Mouse (Mus musculus): ENCODE measurements around the gene Ubfd1. TPM values are rescaled to one million over a fixed set of nuclear protein-coding genes. Genes with fewer than 3 reads are reported as not detected.
"Not testable (repeated sequence)": the region's sequence is repeated elsewhere in the genome, so short reads cannot be mapped to it uniquely, and the experiment has no call there.

Ubfd1 gene
- polyA plus RNA-seq, 1 experiment from 2014 or later = 23.7 TPM

DNA sequence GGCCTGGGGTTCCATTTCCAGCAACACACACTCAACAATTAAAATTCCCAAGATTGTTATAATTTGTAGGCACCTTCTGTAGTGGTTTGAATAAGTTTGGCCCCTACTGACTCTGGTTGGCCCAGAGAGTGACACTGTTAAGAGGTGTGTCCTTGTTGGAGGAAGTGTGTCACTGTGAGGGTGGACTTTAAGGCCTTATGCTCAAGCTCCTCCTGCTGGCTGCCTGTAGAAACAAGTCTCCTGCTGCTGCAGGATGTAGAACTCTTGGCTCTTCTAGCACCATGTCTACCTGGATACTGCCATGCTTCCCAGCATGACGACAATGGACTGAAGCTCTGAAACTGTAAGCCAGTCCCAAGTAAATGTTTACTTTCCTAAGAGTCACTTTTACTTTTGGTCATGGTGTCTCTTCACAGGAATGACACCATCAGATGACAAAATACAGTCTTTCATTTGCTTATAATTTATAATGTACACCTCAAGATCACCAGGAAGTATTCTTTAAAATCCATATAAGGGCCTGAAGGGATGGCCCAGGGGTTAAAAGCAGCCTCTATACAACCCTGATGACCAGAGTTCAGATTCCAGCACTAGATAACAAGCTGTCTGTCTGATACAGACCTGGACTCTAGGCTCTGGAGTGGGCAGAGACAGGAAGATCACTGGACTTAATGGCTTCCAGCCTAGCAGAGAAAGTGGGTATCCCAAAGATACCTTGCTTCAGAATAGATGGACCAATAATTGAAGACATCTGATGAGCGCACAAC, 27.8 kb downstream of the Ubfd1 start:
- no peak overlapping the region for H3K4me2 ChIP-seq (replicated peaks; ENCODE audit: low read depth)
- DNase-seq (ENCODE audit: low spot score) (no peak), ATAC-seq (ENCODE audit: low FRiP score, low TSS enrichment) (0 out of 2 replicates have a peak, but pooled peaks have one; percentile 41)
- H3K9ac ChIP-seq (ENCODE audit: low read length) = no peak overlapping the region
- no peak overlapping the region for H3K4me3 ChIP-seq (ENCODE audit: low read depth, low read length)
- H3K4me1 ChIP-seq (replicated peaks; ENCODE audit: control insufficient read depth, insufficient read depth) = no peaks in the 10 kb centered on the region
- WGBS = 88% methylated on average over 2 of the region's 2 CpGs
- H3K27me3 ChIP-seq (ENCODE audit: control insufficient read depth, insufficient read depth, low read length) = no peaks in the 10 kb centered on the region
- H3K9me3 ChIP-seq (ENCODE audit: control insufficient read depth, low read length) = no peaks in the 10 kb centered on the region
- H3K27ac ChIP-seq (replicated peaks) = no peak overlapping the region
- TF ChIP-seq CTCF (IDR thresholded peaks at IDR 0.05; ENCODE audit: low read depth) = peak; percentile 51
- TF ChIP-seq EP300 (optimal IDR thresholded peaks at IDR 0.05) = no peak
- peaks cover 31% of the 10 kb centered on the region for H3K36me3 ChIP-seq (ENCODE audit: control insufficient read depth, insufficient read depth, low read length)

DNA sequence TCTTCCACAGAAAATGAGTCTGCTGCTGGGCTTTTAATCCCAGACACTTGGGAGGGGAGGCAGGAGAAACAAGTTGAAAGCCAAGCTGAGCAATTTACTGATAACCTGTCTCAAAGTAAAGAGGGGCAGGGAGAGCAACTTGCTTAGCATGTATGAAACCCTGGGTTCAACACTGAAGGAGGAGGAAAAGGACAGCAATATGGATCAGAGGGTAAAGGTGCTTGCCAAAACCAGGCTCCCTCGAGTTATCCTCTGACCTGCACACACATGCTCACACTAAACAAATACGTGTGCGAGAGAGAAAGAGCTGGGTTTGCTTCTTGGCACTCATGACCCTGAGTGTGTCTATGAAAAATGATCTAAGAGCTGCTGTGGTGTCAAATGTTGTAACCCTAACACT, 31.0 kb downstream of the Ubfd1 start:
- 76% methylated on average over 3 of the region's 3 CpGs for WGBS
- TF ChIP-seq CTCF (IDR thresholded peaks at IDR 0.05; ENCODE audit: low read depth) = no peak
- TF ChIP-seq EP300 (optimal IDR thresholded peaks at IDR 0.05) = no peak
- H3K36me3 ChIP-seq (ENCODE audit: control insufficient read depth, insufficient read depth, low read length) = peaks cover 9% of the 10 kb centered on the region
- H3K4me3 ChIP-seq (ENCODE audit: low read depth, low read length) = no peak overlapping the region
- H3K27me3 ChIP-seq (ENCODE audit: control insufficient read depth, insufficient read depth, low read length) = no peaks in the 10 kb centered on the region
- DNase-seq (ENCODE audit: low spot score) = no peak
- peaks cover 4% of the 10 kb centered on the region for H3K4me1 ChIP-seq (replicated peaks; ENCODE audit: control insufficient read depth, insufficient read depth)
- no peak for ATAC-seq (ENCODE audit: low FRiP score, low TSS enrichment)
- H3K9ac ChIP-seq (ENCODE audit: low read length) = no peak overlapping the region
- H3K9me3 ChIP-seq (ENCODE audit: control insufficient read depth, low read length) = no peaks in the 10 kb centered on the region
- H3K27ac ChIP-seq (replicated peaks) = no peak overlapping the region
- H3K4me2 ChIP-seq (replicated peaks; ENCODE audit: low read depth) = no peak overlapping the region

DNA sequence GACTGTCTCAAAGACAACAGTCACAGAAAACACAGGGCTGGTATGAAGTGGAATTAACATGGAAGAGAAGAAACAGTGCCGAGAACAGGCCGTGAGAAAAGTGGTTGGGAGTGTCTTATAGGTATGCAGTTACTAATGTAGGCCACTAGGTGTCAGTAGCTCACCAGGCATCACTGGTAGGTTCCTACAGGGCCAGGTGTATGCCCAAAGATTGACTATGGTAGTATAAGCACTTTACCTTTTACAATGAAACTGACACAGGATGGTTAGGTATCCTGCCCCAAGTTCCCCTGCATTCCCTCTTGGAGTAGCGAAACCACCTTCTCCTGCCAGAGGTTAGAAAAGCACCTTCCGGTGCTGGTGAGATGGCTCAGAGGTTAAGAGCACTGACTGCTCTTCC, 32.2 kb downstream of the Ubfd1 start:
- peak; percentile 56 for DNase-seq (ENCODE audit: low spot score)
- Histone ChIP-seq H3K27ac (replicated peaks) (no peak overlapping the region), H3K27me3 (ENCODE audit: control insufficient read depth, insufficient read depth, low read length) (no peaks in the 10 kb centered on the region), H3K9me3 (ENCODE audit: control insufficient read depth, low read length) (no peaks in the 10 kb centered on the region), H3K9ac (ENCODE audit: low read length) (no peak overlapping the region), H3K4me2 (replicated peaks; ENCODE audit: low read depth) (no peak overlapping the region), H3K36me3 (ENCODE audit: control insufficient read depth, insufficient read depth, low read length) (peaks cover 8% of the 10 kb centered on the region), H3K4me1 (replicated peaks; ENCODE audit: control insufficient read depth, insufficient read depth) (peaks cover 4% of the 10 kb centered on the region), H3K4me3 (ENCODE audit: low read depth, low read length) (no peak overlapping the region)
- WGBS = 48% methylated on average over 4 of the region's 4 CpGs
- no peak for TF ChIP-seq EP300 (optimal IDR thresholded peaks at IDR 0.05)
- TF ChIP-seq CTCF (IDR thresholded peaks at IDR 0.05; ENCODE audit: low read depth) = peak; percentile 90
- peak; percentile 49; the same call in 1 of the 2 replicates for ATAC-seq (ENCODE audit: low FRiP score, low TSS enrichment)

DNA sequence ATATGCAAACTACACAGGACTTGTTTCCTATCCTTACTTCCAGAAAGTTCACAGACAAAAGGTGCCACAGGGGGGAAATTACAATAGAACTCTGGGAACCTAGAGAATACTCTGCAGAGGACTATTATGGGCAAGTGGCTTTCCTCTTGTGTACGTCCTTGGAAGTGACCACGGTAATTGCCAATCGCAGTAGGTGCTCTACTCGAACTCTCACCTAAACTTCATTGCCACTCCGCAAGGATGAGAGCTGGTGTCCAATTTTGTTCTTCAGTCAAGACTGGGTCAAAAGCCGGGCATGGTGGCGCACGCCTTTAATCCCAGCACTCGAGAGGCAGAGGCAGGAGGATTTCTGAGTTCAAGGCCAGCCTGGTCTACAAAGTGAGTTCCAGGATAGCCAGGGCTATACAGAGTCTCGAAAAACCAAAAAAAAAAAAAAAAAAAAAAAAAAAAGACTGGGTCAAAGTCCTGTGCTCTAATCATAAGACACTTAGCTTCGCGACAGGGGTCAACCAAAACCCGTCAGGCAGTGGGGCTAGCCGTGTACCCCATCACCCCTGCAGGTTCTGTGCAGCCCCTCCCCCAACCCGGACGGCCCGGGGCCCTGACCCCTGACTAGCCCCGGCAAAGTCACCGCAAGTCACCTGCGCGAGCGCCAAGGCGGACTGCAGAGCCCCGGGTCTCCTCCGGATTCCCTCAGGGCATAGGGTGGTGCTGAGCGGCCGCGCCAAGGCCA, 34.2 kb downstream of the Ubfd1 start:
- WGBS = 5% methylated on average over 28 of the region's 28 CpGs
- H3K27me3 ChIP-seq (ENCODE audit: control insufficient read depth, insufficient read depth, low read length); H3K9me3 ChIP-seq (ENCODE audit: control insufficient read depth, low read length); H3K36me3 ChIP-seq (ENCODE audit: control insufficient read depth, insufficient read depth, low read length); H3K4me1 ChIP-seq (replicated peaks; ENCODE audit: control insufficient read depth, insufficient read depth): not testable (repeated sequence)
- DNase-seq (ENCODE audit: low spot score) (peak; percentile 62), ATAC-seq (ENCODE audit: low FRiP score, low TSS enrichment) (peak; percentile 80)
- Histone ChIP-seq H3K4me3 (ENCODE audit: low read depth, low read length) (peak overlapping the region; percentile 69), H3K27ac (replicated peaks) (peak overlapping the region; percentile 58), H3K9ac (ENCODE audit: low read length) (peak overlapping the region; percentile 82), H3K4me2 (replicated peaks; ENCODE audit: low read depth) (peak overlapping the region; percentile 63)

DNA sequence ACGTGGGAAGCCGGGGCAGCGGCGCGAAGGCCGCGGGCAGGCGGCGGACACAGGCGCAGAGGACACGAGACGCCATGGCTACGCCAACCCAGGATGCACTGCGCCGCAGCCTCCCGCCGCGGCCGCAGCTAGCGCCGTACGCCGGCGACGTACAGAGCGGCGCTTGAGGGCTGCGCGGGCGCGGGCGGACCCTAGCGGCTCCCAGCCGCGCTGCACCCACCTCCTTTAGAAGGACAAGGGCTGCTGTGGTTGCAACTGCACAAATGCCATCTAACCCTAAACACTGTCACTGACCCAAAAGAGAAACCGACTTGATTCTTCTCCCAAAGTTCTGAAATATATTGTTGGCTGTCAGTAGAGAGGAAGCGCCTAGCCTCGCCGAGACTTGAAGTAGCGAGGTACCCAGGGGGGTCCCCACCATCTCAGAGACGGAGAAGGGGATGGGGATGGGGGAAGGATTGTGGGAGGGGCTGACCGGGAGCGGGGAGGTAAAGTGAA, 34.8 kb downstream of the Ubfd1 start, which contains the start of gene Ndufab1:
Gene Ndufab1 (minus strand): TSS at position 140 of the 498 bp plus-strand sequence.
- no peaks in the 10 kb centered on the region for H3K27me3 ChIP-seq (ENCODE audit: control insufficient read depth, insufficient read depth, low read length)
- DNase-seq (ENCODE audit: low spot score) (peak; percentile 89), ATAC-seq (ENCODE audit: low FRiP score, low TSS enrichment) (peak; percentile 99)
- H3K36me3 ChIP-seq (ENCODE audit: control insufficient read depth, insufficient read depth, low read length) = no peaks in the 10 kb centered on the region; the same call in 1 of the 2 replicates
- TF ChIP-seq EP300 (optimal IDR thresholded peaks at IDR 0.05) = no peak
- peak; percentile 78 for TF ChIP-seq CTCF (IDR thresholded peaks at IDR 0.05; ENCODE audit: low read depth)
- H3K9ac ChIP-seq (ENCODE audit: low read length) = peak within 1 kb of the TSS; percentile 82
- H3K9me3 ChIP-seq (ENCODE audit: control insufficient read depth, low read length) = no peaks in the 10 kb centered on the region
- H3K27ac ChIP-seq (replicated peaks) = peak within 1 kb of the TSS; percentile 58
- under 1% methylated on average over 31 of the region's 43 CpGs for WGBS
- H3K4me2 ChIP-seq (replicated peaks; ENCODE audit: low read depth) = peak within 1 kb of the TSS; percentile 64
- peak within 1 kb of the TSS; percentile 69 for H3K4me3 ChIP-seq (ENCODE audit: low read depth, low read length)
- H3K4me1 ChIP-seq (replicated peaks; ENCODE audit: control insufficient read depth, insufficient read depth) = peaks cover 4% of the 10 kb centered on the region
